Mouse (Mus musculus): ENCODE results near the gene Tspan2. TPM values are rescaled to one million over a fixed set of nuclear protein-coding genes. Genes with fewer than 3 reads are reported as not detected.

Tspan2 gene
- 22.2 and 25.4 TPM in 2 replicates for polyA plus RNA-seq (2015; fragmentation: Nextera tagmentation; extraction: Ambion mirVana)

DNA sequence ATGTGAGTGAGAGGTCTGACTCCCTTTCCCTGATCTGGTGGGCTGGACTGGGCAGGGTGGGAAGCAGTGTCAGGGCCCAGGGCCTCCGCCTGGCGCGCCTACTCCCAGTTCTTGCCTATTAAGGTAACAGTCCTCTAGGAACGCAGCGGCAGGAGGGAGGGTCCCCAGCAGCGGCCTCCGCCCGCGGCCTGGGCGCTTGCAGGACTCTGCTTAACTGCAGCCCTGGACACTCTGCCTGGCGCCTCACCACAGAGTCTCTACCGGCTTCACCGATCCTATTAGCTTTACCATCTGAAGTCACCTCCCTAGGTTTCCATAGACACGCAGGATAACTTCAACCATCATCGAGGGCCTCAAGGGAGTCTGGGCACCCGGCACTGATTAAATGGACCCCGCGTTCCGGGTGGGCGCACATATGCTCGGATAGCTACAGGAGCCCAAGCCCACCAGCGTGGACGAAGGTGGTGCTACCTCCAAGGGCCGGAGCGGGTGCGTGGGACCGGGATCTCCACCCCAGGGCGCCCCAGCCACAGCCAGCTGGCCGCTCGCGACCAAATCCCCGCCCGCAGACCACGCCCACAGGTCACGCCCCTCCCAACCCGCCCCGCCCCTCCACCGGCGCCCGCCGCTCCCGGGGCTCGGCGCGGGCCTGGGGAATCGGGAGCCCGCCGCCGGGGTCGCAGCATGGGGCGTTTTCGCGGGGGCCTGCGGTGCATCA, at the start of gene Tspan2:
Tspan2 (plus strand) TSS at position 217 of the 718 bp plus-strand sequence.

GRCm38 (mm10) chr3:102782618-102783017, 48.3 kb downstream of the Tspan2 start, which contains the start of gene Tshb:
Gene Tshb (minus strand): TSS chr3:102782718.

Other genes with a start within 250 kb of the Tspan2 start
- 0.37 and 0.46 TPM in 2 replicates for gene Tshb, start 48.2 kb downstream of the Tspan2 start, polyA plus RNA-seq (2015; fragmentation: Nextera tagmentation; extraction: Ambion mirVana)
- gene Sycp1, start 201.6 kb downstream of the Tspan2 start, polyA plus RNA-seq (2015; fragmentation: Nextera tagmentation; extraction: Ambion mirVana), result not detected in 2 replicates
- not detected in 2 replicates for gene Nr1h5, start 229.6 kb downstream of the Tspan2 start, polyA plus RNA-seq (2015; fragmentation: Nextera tagmentation; extraction: Ambion mirVana)